Mouse (Mus musculus): ENCODE measurements around the gene Sstr5. TPM values are rescaled to one million over a fixed set of nuclear protein-coding genes. Genes with fewer than 3 reads are reported as not detected.
A peak's percentile ranks its signal among the peaks of the same experiment; 100 is the strongest.

Gene Sstr5
- polyA plus RNA-seq, 1 experiment from 2014 or later: 0.16 TPM

GRCm38 (mm10) chr17:25507799-25508198 is 10.7 kb upstream of the Sstr5 start:
- 6% methylated on average over 3 of the region's 3 CpGs for WGBS
- H3K4me2 ChIP-seq (ENCODE audit: low read length): no peak overlapping the region
- no peaks in the 10 kb centered on the region for H3K4me1 ChIP-seq (ENCODE audit: control insufficient read depth in 2 of 2, insufficient read depth in 2 of 2, low read length in 2 of 2)
- no peaks in the 10 kb centered on the region for H3K9me3 ChIP-seq (ENCODE audit: control insufficient read depth, low read length)
- no peaks in the 10 kb centered on the region for H3K27me3 ChIP-seq (ENCODE audit: control insufficient read depth, insufficient read depth, low read length)
- H3K9ac ChIP-seq (ENCODE audit: low read length): no peak overlapping the region
- no peak overlapping the region for H3K27ac ChIP-seq (replicated peaks in 1 of 2; ENCODE audit: control insufficient read depth in 1 of 2, insufficient read depth in 1 of 2, low read depth in 2 of 2, low read length in 2 of 2)
- peak; percentile 41; the same call in 1 of the 2 replicates for ATAC-seq (ENCODE audit: insufficient number of reproducible peaks, insufficient read depth, low FRiP score, low read depth)
- no peaks in the 10 kb centered on the region for H3K36me3 ChIP-seq (ENCODE audit: control insufficient read depth, insufficient read depth, low read length)
- H3K4me3 ChIP-seq (ENCODE audit: control insufficient read depth in 1 of 2, insufficient read depth in 1 of 2, low read depth in 1 of 2, low read length in 2 of 2): no peak overlapping the region

- Histone ChIP-seq H3K27me3 (ENCODE audit: control insufficient read depth, insufficient read depth, low read length) (peaks cover 10% of the 10 kb centered on the region), H3K36me3 (ENCODE audit: control insufficient read depth, insufficient read depth, low read length) (no peaks in the 10 kb centered on the region)
- 66% methylated on average over 4 of the region's 4 CpGs for WGBS
These were observed 5.5 kb upstream of the Sstr5 start for GRCm38 (mm10) chr17:25502599-25502998.

GRCm38 (mm10) chr17:25482092-25482491 is 15.0 kb downstream of the Sstr5 start:
- Histone ChIP-seq H3K9ac (ENCODE audit: low read length) (no peak overlapping the region), H3K4me2 (ENCODE audit: low read length) (no peak overlapping the region), H3K9me3 (ENCODE audit: control insufficient read depth, low read length) (no peaks in the 10 kb centered on the region), H3K4me3 (ENCODE audit: control insufficient read depth in 1 of 2, insufficient read depth in 1 of 2, low read depth in 1 of 2, low read length in 2 of 2) (no peak overlapping the region), H3K27ac (replicated peaks in 1 of 2; ENCODE audit: control insufficient read depth in 1 of 2, insufficient read depth in 1 of 2, low read depth in 2 of 2, low read length in 2 of 2) (0 out of 4 replicates have a peak overlapping the region, but pooled peaks of 1 of the 2 experiments have one; percentile 15), H3K36me3 (ENCODE audit: control insufficient read depth, insufficient read depth, low read length) (no peaks in the 10 kb centered on the region), H3K4me1 (ENCODE audit: control insufficient read depth in 2 of 2, insufficient read depth in 2 of 2, low read length in 2 of 2) (peaks cover 22 to 25% of the 10 kb centered on the region in 2 experiments), H3K27me3 (ENCODE audit: control insufficient read depth, insufficient read depth, low read length) (peaks cover 9% of the 10 kb centered on the region)
- WGBS: 76% methylated on average over 6 of the region's 6 CpGs
- ATAC-seq (ENCODE audit: insufficient number of reproducible peaks, insufficient read depth, low FRiP score, low read depth): no peak

More at GRCm38 (mm10) chr17:25502599-25502998, 5.5 kb upstream of the Sstr5 start:
- Histone ChIP-seq H3K9me3 (ENCODE audit: control insufficient read depth, low read length) (no peaks in the 10 kb centered on the region), H3K4me3 (ENCODE audit: control insufficient read depth in 1 of 2, insufficient read depth in 1 of 2, low read depth in 1 of 2, low read length in 2 of 2) (no peak overlapping the region), H3K9ac (ENCODE audit: low read length) (no peak overlapping the region), H3K4me2 (ENCODE audit: low read length) (no peak overlapping the region), H3K27ac (replicated peaks in 1 of 2; ENCODE audit: control insufficient read depth in 1 of 2, insufficient read depth in 1 of 2, low read depth in 2 of 2, low read length in 2 of 2) (no peak overlapping the region), H3K4me1 (ENCODE audit: control insufficient read depth in 2 of 2, insufficient read depth in 2 of 2, low read length in 2 of 2) (no peaks in the 10 kb centered on the region; a peak in 1 of 4 replicates)
- ATAC-seq (ENCODE audit: insufficient number of reproducible peaks, insufficient read depth, low FRiP score, low read depth): no peak

- Histone ChIP-seq H3K27ac (replicated peaks in 1 of 2; ENCODE audit: control insufficient read depth in 1 of 2, insufficient read depth in 1 of 2, low read depth in 2 of 2, low read length in 2 of 2) (peak overlapping the region in 1 of 2 experiments; percentile 15; a peak in 1 of 4 replicates), H3K27me3 (ENCODE audit: control insufficient read depth, insufficient read depth, low read length) (peaks cover 13% of the 10 kb centered on the region), H3K9ac (ENCODE audit: low read length) (no peak overlapping the region), H3K4me3 (ENCODE audit: control insufficient read depth in 1 of 2, insufficient read depth in 1 of 2, low read depth in 1 of 2, low read length in 2 of 2) (no peak overlapping the region), H3K36me3 (ENCODE audit: control insufficient read depth, insufficient read depth, low read length) (no peaks in the 10 kb centered on the region), H3K4me1 (ENCODE audit: control insufficient read depth in 2 of 2, insufficient read depth in 2 of 2, low read length in 2 of 2) (peaks cover 26 to 36% of the 10 kb centered on the region in 2 experiments), H3K9me3 (ENCODE audit: control insufficient read depth, low read length) (no peaks in the 10 kb centered on the region), H3K4me2 (ENCODE audit: low read length) (no peak overlapping the region)
- 0 out of 2 replicates have a peak, but pooled peaks have one; percentile 4 for ATAC-seq (ENCODE audit: insufficient number of reproducible peaks, insufficient read depth, low FRiP score, low read depth)
- WGBS: 18% methylated on average over 4 of the region's 4 CpGs
These were observed 16.3 kb downstream of the Sstr5 start for GRCm38 (mm10) chr17:25480820-25481219.

GRCm38 (mm10) chr17:25480152-25480551 is 16.9 kb downstream of the Sstr5 start:
- no peak overlapping the region for H3K4me2 ChIP-seq (ENCODE audit: low read length)
- H3K27me3 ChIP-seq (ENCODE audit: control insufficient read depth, insufficient read depth, low read length): peaks cover 17% of the 10 kb centered on the region
- H3K4me3 ChIP-seq (ENCODE audit: control insufficient read depth in 1 of 2, insufficient read depth in 1 of 2, low read depth in 1 of 2, low read length in 2 of 2): no peak overlapping the region
- peaks cover 26 to 36% of the 10 kb centered on the region in 2 experiments for H3K4me1 ChIP-seq (ENCODE audit: control insufficient read depth in 2 of 2, insufficient read depth in 2 of 2, low read length in 2 of 2)
- H3K9me3 ChIP-seq (ENCODE audit: control insufficient read depth, low read length): no peaks in the 10 kb centered on the region
- H3K36me3 ChIP-seq (ENCODE audit: control insufficient read depth, insufficient read depth, low read length): no peaks in the 10 kb centered on the region
- ATAC-seq (ENCODE audit: insufficient number of reproducible peaks, insufficient read depth, low FRiP score, low read depth): no peak
- H3K27ac ChIP-seq (replicated peaks in 1 of 2; ENCODE audit: control insufficient read depth in 1 of 2, insufficient read depth in 1 of 2, low read depth in 2 of 2, low read length in 2 of 2): no peak overlapping the region
- no peak overlapping the region for H3K9ac ChIP-seq (ENCODE audit: low read length)
- 23% methylated on average over 8 of the region's 8 CpGs for WGBS

- no peak overlapping the region for H3K9ac ChIP-seq (ENCODE audit: low read length)
- ATAC-seq (ENCODE audit: insufficient number of reproducible peaks, insufficient read depth, low FRiP score, low read depth): no peak
- no peaks in the 10 kb centered on the region for H3K9me3 ChIP-seq (ENCODE audit: control insufficient read depth, low read length)
- 39% methylated on average over 19 of the region's 19 CpGs for WGBS
- H3K27me3 ChIP-seq (ENCODE audit: control insufficient read depth, insufficient read depth, low read length): peaks cover 26% of the 10 kb centered on the region
- H3K4me3 ChIP-seq (ENCODE audit: control insufficient read depth in 1 of 2, insufficient read depth in 1 of 2, low read depth in 1 of 2, low read length in 2 of 2): no peak overlapping the region
- H3K27ac ChIP-seq (replicated peaks in 1 of 2; ENCODE audit: control insufficient read depth in 1 of 2, insufficient read depth in 1 of 2, low read depth in 2 of 2, low read length in 2 of 2): no peak overlapping the region
- H3K36me3 ChIP-seq (ENCODE audit: control insufficient read depth, insufficient read depth, low read length): no peaks in the 10 kb centered on the region
- no peak overlapping the region for H3K4me2 ChIP-seq (ENCODE audit: low read length)
- H3K4me1 ChIP-seq (ENCODE audit: control insufficient read depth in 2 of 2, insufficient read depth in 2 of 2, low read length in 2 of 2): peaks cover 31 to 44% of the 10 kb centered on the region in 2 experiments
These were observed 20.9 kb downstream of the Sstr5 start for GRCm38 (mm10) chr17:25475946-25476744.

GRCm38 (mm10) chr17:25474330-25475077 is 22.6 kb downstream of the Sstr5 start:
- Histone ChIP-seq H3K27ac (replicated peaks in 1 of 2; ENCODE audit: control insufficient read depth in 1 of 2, insufficient read depth in 1 of 2, low read depth in 2 of 2, low read length in 2 of 2) (no peak overlapping the region), H3K4me2 (ENCODE audit: low read length) (peak overlapping the region; percentile 91), H3K9me3 (ENCODE audit: control insufficient read depth, low read length) (no peaks in the 10 kb centered on the region), H3K27me3 (ENCODE audit: control insufficient read depth, insufficient read depth, low read length) (peaks cover 22% of the 10 kb centered on the region), H3K4me1 (ENCODE audit: control insufficient read depth in 2 of 2, insufficient read depth in 2 of 2, low read length in 2 of 2) (peaks cover 17 to 30% of the 10 kb centered on the region in 2 experiments; a peak in 3 of 4 replicates), H3K9ac (ENCODE audit: low read length) (peak overlapping the region; percentile 62; the same call in 1 of the 2 replicates), H3K36me3 (ENCODE audit: control insufficient read depth, insufficient read depth, low read length) (no peaks in the 10 kb centered on the region), H3K4me3 (ENCODE audit: control insufficient read depth in 1 of 2, insufficient read depth in 1 of 2, low read depth in 1 of 2, low read length in 2 of 2) (peak overlapping the region; percentile 34 to 42)
- 2% methylated on average over 38 of the region's 38 CpGs for WGBS
- ATAC-seq (ENCODE audit: insufficient number of reproducible peaks, insufficient read depth, low FRiP score, low read depth): no peak

All from heart, embryonic 14.5 days (tissue).